Mouse (Mus musculus) c-Kit-positive CD71-negative TER-119-negative erythroid progenitor cells, embryonic 14.5 days (primary cell): ENCODE measurements around the gene Afg1l.

Experiments
- DNase-seq: peaks from one replicate; pipeline ENCODE4 v3.0.0-alpha.2; 2013; ENCODE audit warnings: low read depth

Gene Afg1l

GRCm38 (mm10) chr10:42477550-42478340, 620 bp downstream of the Afg1l start:
- DNase-seq: no peak

GRCm38 (mm10) chr10:42476774-42477475, 1.4 kb downstream of the Afg1l start:
- DNase-seq: no peak

GRCm38 (mm10) chr10:42474946-42475514, 3.3 kb downstream of the Afg1l start:
- DNase-seq: no peak

- DNase-seq: no peak
These were observed 13.6 kb downstream of the Afg1l start for GRCm38 (mm10) chr10:42464805-42465204.

- DNase-seq: no peak
These were observed 14.1 kb downstream of the Afg1l start for GRCm38 (mm10) chr10:42464224-42464623.

GRCm38 (mm10) chr10:42457557-42458191, 20.7 kb downstream of the Afg1l start:
- no peak for DNase-seq

- no peak for DNase-seq
These were observed 22.4 kb downstream of the Afg1l start for GRCm38 (mm10) chr10:42455981-42456380.

- no peak for DNase-seq
These were observed 23.7 kb downstream of the Afg1l start for GRCm38 (mm10) chr10:42454690-42455089.

GRCm38 (mm10) chr10:42454266-42454665, 24.1 kb downstream of the Afg1l start:
- DNase-seq: no peak

- DNase-seq: no peak
These were observed 28.7 kb downstream of the Afg1l start for GRCm38 (mm10) chr10:42449672-42450071.

- no peak for DNase-seq
These were observed 30.0 kb downstream of the Afg1l start for GRCm38 (mm10) chr10:42448371-42448770.

- DNase-seq: no peak
These were observed 32.2 kb downstream of the Afg1l start for GRCm38 (mm10) chr10:42446145-42446544.

GRCm38 (mm10) chr10:42436842-42437805, 41.2 kb downstream of the Afg1l start:
- DNase-seq: no peak

GRCm38 (mm10) chr10:42417530-42418174, 60.7 kb downstream of the Afg1l start:
- no peak for DNase-seq

GRCm38 (mm10) chr10:42415821-42416470, 62.4 kb downstream of the Afg1l start:
- DNase-seq: no peak

GRCm38 (mm10) chr10:42410748-42411537, 67.4 kb downstream of the Afg1l start:
- no peak for DNase-seq

- no peak for DNase-seq
These were observed 87.9 kb downstream of the Afg1l start for GRCm38 (mm10) chr10:42390436-42390835.

GRCm38 (mm10) chr10:42388181-42388580, 90.2 kb downstream of the Afg1l start:
- no peak for DNase-seq

GRCm38 (mm10) chr10:42384946-42385644, 93.3 kb downstream of the Afg1l start:
- DNase-seq: no peak
